Mouse (Mus musculus) limb, embryonic 14.5 days (tissue): Measurements from ENCODE around the gene Cblb. TPM values are rescaled to one million over a fixed set of nuclear protein-coding genes. Genes with fewer than 3 reads are reported as not detected.

Experiments
- ATAC-seq: fragments of 200-750 bp; cut with Nextera tagmentation; 2 replicates; pipeline ENCODE4 v1.8.0; 2017; ENCODE audit warnings: low read depth, moderate number of reproducible peaks, moderate TSS enrichment; ENCODE audit not compliant: low FRiP score
- DNase-seq: peaks from one replicate; pipeline ENCODE4 v3.0.0-alpha.2; 2015; ENCODE audit warnings: low spot score
- H3K27ac ChIP-seq: fragments of 300-500 bp; sonication (generic); replicated peaks from 2 replicates; pipeline ENCODE4 v1.5.1; 2014; ENCODE audit warnings: low read depth, mild to moderate bottlenecking, low read length, moderate library complexity, mixed read lengths
- H3K27me3 ChIP-seq: fragments of 300-500 bp; sonication (generic); 2 replicates; pipeline ENCODE4 v1.6.1; 2014; ENCODE audit warnings: low read length, mixed read lengths; ENCODE audit not compliant: control insufficient read depth, insufficient read depth
- H3K36me3 ChIP-seq: fragments of 300-500 bp; sonication (generic); 2 replicates; pipeline ENCODE4 v1.6.1; 2014; ENCODE audit warnings: mild to moderate bottlenecking, low read length, moderate library complexity, mixed read lengths; ENCODE audit not compliant: control insufficient read depth, insufficient read depth
- H3K4me1 ChIP-seq: fragments of 300-500 bp; sonication (generic); 2 replicates; pipeline ENCODE4 v1.6.1; 2014; ENCODE audit warnings: antibody characterized with exemption, low read length, mixed read lengths; ENCODE audit not compliant: control insufficient read depth, insufficient read depth
- H3K4me2 ChIP-seq: fragments of 300-500 bp; sonication (generic); replicated peaks from 2 replicates; pipeline ENCODE4 v1.6.1; 2014; ENCODE audit warnings: low read depth, mild to moderate bottlenecking, low read length, moderate library complexity; ENCODE audit not compliant: severe bottlenecking
- H3K4me3 ChIP-seq: fragments of 300-500 bp; sonication (generic); replicated peaks from 2 replicates; pipeline ENCODE4 v1.5.1; 2014; ENCODE audit warnings: low read length
- H3K9ac ChIP-seq: fragments of 300-500 bp; sonication (generic); 2 replicates; pipeline ENCODE4 v1.6.1; 2014; ENCODE audit warnings: mild to moderate bottlenecking, low read depth, low read length, moderate library complexity; ENCODE audit not compliant: severe bottlenecking
- H3K9me3 ChIP-seq: fragments of 300-500 bp; sonication (generic); 2 replicates; pipeline ENCODE4 v1.6.1; 2016; ENCODE audit warnings: low read length; ENCODE audit not compliant: control insufficient read depth
- POLR2A ChIP-seq: fragments of 200-500 bp; IDR thresholded peaks from 2 replicates; pipeline ENCODE4 v1.8.0; 2012; ENCODE audit warnings: inconsistent platforms, mild to moderate bottlenecking, moderate library complexity, borderline replicate concordance; ENCODE audit not compliant: insufficient read depth, insufficient read length; ENCODE audit errors: extremely low read depth
- WGBS: fragments of 180-500 bp; shearing (Covaris S2); extraction: QIAGEN DNeasy Blood & Tissue Kit; methylation state at CpG from one replicate; pipeline ENCODE4 v1.1.7; 2014; 5-methylcytosine and 5-hydroxymethylcytosine counted together
- polyA plus RNA-seq, 2 experiments: library from polyadenylated mRNA; depleted of rRNA in 1 of 2; stranded (reverse) in 1 of 2; unstranded in 1 of 2; fragments of >200 nt; fragmentation: Nextera tagmentation in 1 of 2; extraction: Ambion mirVana in 1 of 2; gene quantifications; 2 replicates each; pipeline versions ENCODE4 v1.2.1 to v1.2.3; 2012 to 2014

The Cblb gene
- polyA plus RNA-seq, 2 experiments: 16.9 to 23.7 TPM

DNA sequence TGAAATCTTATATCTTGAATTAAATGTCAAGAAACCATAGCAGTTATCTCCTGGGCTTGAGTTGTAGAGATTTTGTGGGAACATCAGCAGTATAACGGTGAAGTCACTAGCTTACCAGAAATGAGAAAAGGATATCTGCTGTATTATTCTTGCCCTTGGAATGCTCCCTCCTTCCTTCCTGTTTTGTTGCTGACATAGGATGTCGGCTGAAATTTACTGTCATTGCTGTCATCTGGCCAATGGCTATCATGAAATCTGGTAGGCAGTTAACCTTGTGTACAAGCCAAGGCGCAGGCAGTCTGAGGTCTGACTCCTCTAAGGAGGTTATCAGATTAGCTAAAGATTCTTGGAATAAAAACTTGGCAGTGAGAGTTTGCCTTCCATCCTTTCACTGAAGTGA, 18.0 kb upstream of the Cblb start:
- Histone ChIP-seq H3K9ac (no peak overlapping the region), H3K36me3 (no peaks in the 10 kb centered on the region), H3K4me2 (no peak overlapping the region), H3K4me1 (no peaks in the 10 kb centered on the region), H3K9me3 (no peaks in the 10 kb centered on the region), H3K27me3 (no peaks in the 10 kb centered on the region), H3K4me3 (no peak overlapping the region), H3K27ac (no peak overlapping the region)
- DNase-seq (no peak), ATAC-seq (no peak)
- WGBS: 81% methylated on average over 3 of the region's 3 CpGs
- TF ChIP-seq POLR2A: no peak

DNA sequence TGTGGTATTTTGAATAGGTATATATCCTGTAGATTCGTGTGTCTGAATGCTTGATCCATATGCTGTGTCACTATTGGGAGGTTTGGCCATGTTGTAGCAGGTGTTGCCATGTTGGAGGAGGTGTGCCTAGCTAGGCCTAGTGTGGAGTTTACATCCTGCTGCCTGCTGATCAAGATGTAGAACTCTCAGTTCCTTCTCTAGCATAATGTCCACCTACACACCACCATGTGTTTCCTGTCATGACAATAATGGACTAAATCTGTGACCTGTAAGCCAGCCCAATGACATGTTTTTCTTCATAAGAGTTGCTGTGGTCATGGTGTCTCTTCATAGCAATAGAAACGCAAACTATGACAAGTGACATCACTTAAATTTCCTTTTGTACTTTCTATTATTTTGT, 17.2 kb upstream of the Cblb start:
- H3K9me3 ChIP-seq: no peaks in the 10 kb centered on the region
- H3K9ac ChIP-seq: no peak overlapping the region
- no peak for DNase-seq
- H3K4me2 ChIP-seq: no peak overlapping the region
- H3K27ac ChIP-seq: no peak overlapping the region
- ATAC-seq: no peak
- no peak overlapping the region for H3K4me3 ChIP-seq
- H3K36me3 ChIP-seq: no peaks in the 10 kb centered on the region
- no peak for TF ChIP-seq POLR2A
- H3K4me1 ChIP-seq: no peaks in the 10 kb centered on the region
- no peaks in the 10 kb centered on the region for H3K27me3 ChIP-seq
- WGBS: 81% methylated on average over 2 of the region's 2 CpGs

DNA sequence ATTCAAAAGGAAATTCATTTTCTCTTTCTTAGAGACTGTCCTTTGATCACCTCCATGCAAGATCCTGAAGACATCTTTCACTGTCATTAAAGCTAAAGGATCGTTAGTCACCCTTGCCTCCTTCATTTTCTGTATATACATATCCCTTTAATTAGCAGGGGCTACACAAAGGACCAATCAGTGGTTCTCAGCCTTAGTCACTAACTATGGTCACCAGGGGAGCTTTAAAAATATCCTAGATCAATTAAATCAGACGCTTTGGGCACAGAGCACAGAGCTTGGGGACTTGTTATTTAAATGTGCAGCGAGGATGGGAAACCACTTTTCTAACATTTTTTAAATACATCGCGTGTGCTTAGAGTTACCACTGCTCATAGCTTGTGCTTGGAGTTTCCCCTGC, 7.6 kb upstream of the Cblb start:
- Histone ChIP-seq H3K27me3 (no peaks in the 10 kb centered on the region), H3K36me3 (no peaks in the 10 kb centered on the region), H3K4me3 (no peak overlapping the region), H3K27ac (no peak overlapping the region), H3K4me1 (no peaks in the 10 kb centered on the region), H3K4me2 (no peak overlapping the region), H3K9me3 (no peaks in the 10 kb centered on the region), H3K9ac (no peak overlapping the region)
- DNase-seq: no peak
- 53% methylated on average over 5 of the region's 5 CpGs for WGBS
- ATAC-seq: no peak
- no peak for TF ChIP-seq POLR2A

DNA sequence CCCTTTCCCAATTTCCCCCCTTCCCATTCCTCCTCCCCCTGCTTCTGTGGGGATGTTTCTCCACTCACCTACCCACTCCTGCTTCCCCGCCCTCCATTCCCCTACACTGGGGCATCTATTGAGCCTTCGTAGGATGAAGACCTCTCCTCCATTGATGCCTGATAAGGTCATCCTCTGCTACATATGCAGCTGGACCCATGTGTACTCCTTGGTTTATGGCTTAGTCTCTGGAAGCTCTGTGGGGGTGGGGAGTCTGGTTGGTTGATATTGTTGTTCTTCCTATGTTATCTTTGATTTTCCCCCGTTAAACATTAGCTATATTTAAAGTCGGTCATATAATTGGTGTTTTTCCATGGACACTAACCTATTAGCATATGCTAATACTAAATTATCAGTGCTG, 3.7 kb upstream of the Cblb start:
- 92% methylated on average over 4 of the region's 4 CpGs for WGBS
- H3K4me3 ChIP-seq: no peak overlapping the region
- no peaks in the 10 kb centered on the region for H3K27me3 ChIP-seq
- TF ChIP-seq POLR2A: no peak
- ATAC-seq (no peak), DNase-seq (no peak)
- no peak overlapping the region for H3K9ac ChIP-seq
- no peak overlapping the region for H3K4me2 ChIP-seq
- no peaks in the 10 kb centered on the region for H3K9me3 ChIP-seq
- no peak overlapping the region for H3K27ac ChIP-seq
- H3K4me1 ChIP-seq: peaks cover 7% of the 10 kb centered on the region; the same call in 1 of the 2 replicates
- H3K36me3 ChIP-seq: no peaks in the 10 kb centered on the region

DNA sequence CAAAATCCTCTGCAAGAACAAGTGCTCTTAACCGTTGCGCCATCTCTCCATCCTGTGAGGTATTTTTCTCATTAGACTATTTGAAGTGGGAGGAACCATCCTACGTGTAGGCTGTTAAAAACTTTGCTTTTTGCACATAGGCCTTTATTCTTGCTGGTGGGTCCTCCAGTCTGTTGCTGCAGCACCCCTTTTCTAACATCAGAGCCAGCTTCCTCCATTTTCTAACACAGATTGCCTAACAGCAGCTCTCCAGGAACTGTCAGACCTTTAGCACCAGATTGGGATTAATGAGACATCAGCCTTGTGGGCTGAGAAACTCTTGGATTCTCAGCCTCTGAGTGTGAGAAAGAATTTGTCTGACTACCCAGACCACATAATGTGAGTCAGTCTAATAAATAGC, 2.0 kb upstream of the Cblb start:
- ATAC-seq (no peak), DNase-seq (no peak)
- peaks cover 12% of the 10 kb centered on the region; the same call in 1 of the 2 replicates for H3K4me1 ChIP-seq
- no peaks in the 10 kb centered on the region for H3K36me3 ChIP-seq
- WGBS: 85% methylated on average over 3 of the region's 3 CpGs
- TF ChIP-seq POLR2A: no peak
- H3K27ac ChIP-seq: no peak overlapping the region
- H3K27me3 ChIP-seq: no peaks in the 10 kb centered on the region
- H3K4me3 ChIP-seq: no peak overlapping the region
- H3K4me2 ChIP-seq: no peak overlapping the region
- H3K9ac ChIP-seq: no peak overlapping the region
- H3K9me3 ChIP-seq: no peaks in the 10 kb centered on the region

DNA sequence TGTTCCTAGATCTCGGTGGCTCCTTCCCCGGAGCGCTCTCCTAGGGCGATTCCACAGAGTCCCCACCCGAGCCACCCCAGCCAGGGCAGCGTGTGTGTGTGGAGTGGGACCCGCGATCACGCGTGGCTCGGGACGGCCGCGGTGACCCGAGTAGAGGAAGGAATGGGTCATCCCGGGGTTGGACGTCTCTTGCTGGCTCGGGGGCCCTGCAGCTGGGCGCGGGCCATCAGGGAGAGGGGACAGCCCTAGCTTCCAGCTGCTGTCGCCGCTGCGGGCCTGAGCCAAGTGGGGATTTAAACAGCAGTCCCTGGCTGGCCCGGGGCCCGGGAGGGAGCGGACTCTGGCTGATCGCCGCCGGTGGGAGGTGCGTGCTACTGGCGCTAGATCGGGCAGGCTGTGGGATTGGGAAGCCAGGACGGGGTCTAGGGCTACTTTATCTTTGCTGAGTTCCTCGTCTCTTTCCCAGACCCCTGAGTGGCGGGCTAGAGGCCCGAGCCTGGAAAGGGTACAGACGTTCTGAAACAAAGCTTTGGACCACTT, 757 bp downstream of the Cblb start:
- under 1% methylated on average over 36 of the region's 37 CpGs for WGBS

More for the DNA sequence above, 757 bp downstream of the Cblb start:
- Histone ChIP-seq H3K9me3 (no peaks in the 10 kb centered on the region), H3K9ac (peak overlapping the region; percentile 94), H3K27me3 (no peaks in the 10 kb centered on the region), H3K4me3 (peak overlapping the region; percentile 89), H3K27ac (peak overlapping the region; percentile 95), H3K36me3 (peaks cover 7% of the 10 kb centered on the region; the same call in 1 of the 2 replicates), H3K4me2 (peak overlapping the region; percentile 61), H3K4me1 (peaks cover 30% of the 10 kb centered on the region)
- no peak; the same call in 1 of the 2 replicates for TF ChIP-seq POLR2A
- ATAC-seq: peak; percentile 69
- DNase-seq: peak; percentile 81
